Mouse (Mus musculus) layer of hippocampus, postnatal 36 days (tissue): ENCODE results near the gene Gm14137. TPM values are rescaled to one million over a fixed set of nuclear protein-coding genes. Genes with fewer than 3 reads are reported as not detected.

ENCODE experiments used
- total RNA-seq, 2 experiments: library from RNA; stranded (reverse); gene quantifications; 2 replicates each; pipeline ENCODE4 v1.2.3; 2021

The Gm14137 gene
- total RNA-seq, 2 experiments from 2014 or later = not detected

Other genes starting within 250 kb of the Gm14137 start
- gene Chst14, start 248.0 kb upstream of the Gm14137 start, total RNA-seq = 1 to 10 TPM; 2.7 to 2.9 TPM
- 10 to 100 TPM; 51.3 to 55.5 TPM for gene Ccdc32, start 145.1 kb upstream of the Gm14137 start, total RNA-seq
- gene Rpusd2, start 139.7 kb upstream of the Gm14137 start, total RNA-seq = 1 to 10 TPM; 7.3 to 7.5 TPM
- under 1 TPM; 0.37 to 0.48 TPM for gene Knl1, start 127.4 kb upstream of the Gm14137 start, total RNA-seq
- 1 to 10 TPM in 1 of 2 experiments, under 1 TPM in 1; 0.99 to 1.5 TPM for gene Rad51, start 61.7 kb upstream of the Gm14137 start, total RNA-seq
- gene Rmdn3, start 17.5 kb upstream of the Gm14137 start, total RNA-seq = 10 to 100 TPM; 59.4 to 61.8 TPM
- gene Gchfr, start 6.7 kb upstream of the Gm14137 start, total RNA-seq = not detected
- gene Zfyve19, start 34.1 kb downstream of the Gm14137 start, total RNA-seq = 10 to 100 TPM; 38.7 to 43.9 TPM
- 10 to 100 TPM; 17.4 to 17.6 TPM for gene Dnajc17, start 34.3 kb downstream of the Gm14137 start, total RNA-seq
- gene Ppp1r14d, start 55.4 kb downstream of the Gm14137 start, total RNA-seq = not detected
- gene Spint1, start 62.9 kb downstream of the Gm14137 start, total RNA-seq = 1 to 10 TPM; 1.7 to 2.4 TPM
- 1 to 10 TPM; 6.4 to 6.9 TPM for gene Rhov, start 96.8 kb downstream of the Gm14137 start, total RNA-seq
- 10 to 100 TPM; 40.6 to 41.5 TPM for gene Vps18, start 114.2 kb downstream of the Gm14137 start, total RNA-seq
- gene Dll4, start 151.3 kb downstream of the Gm14137 start, total RNA-seq = 1 to 10 TPM; 2.7 TPM
- 1 to 10 TPM; 5.2 to 5.8 TPM for gene Chac1, start 176.7 kb downstream of the Gm14137 start, total RNA-seq